Mouse (Mus musculus): ENCODE data around the gene Nupl1. TPM values are rescaled to one million over a fixed set of nuclear protein-coding genes. Genes with fewer than 3 reads are reported as not detected.

Nupl1 gene
- polyA plus RNA-seq, 1 experiment, result not detected

DNA sequence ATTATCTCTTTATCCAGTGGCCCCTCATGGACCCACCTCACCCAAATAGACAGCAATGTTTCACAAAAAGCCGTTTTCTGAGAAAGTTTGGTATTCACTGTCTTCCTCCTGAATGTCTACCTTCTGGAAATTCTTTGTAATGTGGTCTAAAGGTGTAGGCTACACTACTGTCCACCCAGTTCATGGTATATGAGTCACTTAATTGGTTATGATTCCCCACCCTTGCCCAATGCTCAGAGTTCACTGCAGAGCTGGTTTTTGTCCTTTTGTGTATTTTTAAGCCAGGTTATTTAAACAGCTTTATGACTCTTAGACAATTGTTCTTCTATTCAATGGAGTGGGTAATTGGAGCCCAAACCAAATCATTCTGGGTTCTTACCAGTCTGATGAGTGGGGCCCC is 35.1 kb downstream of the Nupl1 start:
- H3K36me3 ChIP-seq (ENCODE audit: control insufficient read depth, insufficient read depth, low read length, poor library complexity, severe bottlenecking), result peaks cover 4% of the 10 kb centered on the region
- no peaks in the 10 kb centered on the region for H3K27me3 ChIP-seq (ENCODE audit: control insufficient read depth, insufficient read depth, low read length, poor library complexity, severe bottlenecking)
- no peaks in the 10 kb centered on the region for H3K9me3 ChIP-seq (replicated peaks; ENCODE audit: control insufficient read depth, insufficient read depth, low read length, poor library complexity, severe bottlenecking)
- no peak overlapping the region for H3K27ac ChIP-seq (ENCODE audit: insufficient read depth, low read length)
- H3K4me1 ChIP-seq (ENCODE audit: control insufficient read depth, insufficient read depth, low read length), result peaks cover 1% of the 10 kb centered on the region
- TF ChIP-seq CTCF (IDR thresholded peaks at IDR 0.05; ENCODE audit: low read depth, low read length) (no peak), EP300 (IDR thresholded peaks at IDR 0.05; ENCODE audit: insufficient read depth, low read depth, low read length) (no peak), POLR2A (IDR thresholded peaks at IDR 0.05; ENCODE audit: insufficient read depth, low read length) (no peak)
- no peak overlapping the region for H3K9ac ChIP-seq (ENCODE audit: low read depth, poor library complexity, severe bottlenecking)
- H3K4me3 ChIP-seq (ENCODE audit: low read depth, low read length), result no peak overlapping the region

DNA sequence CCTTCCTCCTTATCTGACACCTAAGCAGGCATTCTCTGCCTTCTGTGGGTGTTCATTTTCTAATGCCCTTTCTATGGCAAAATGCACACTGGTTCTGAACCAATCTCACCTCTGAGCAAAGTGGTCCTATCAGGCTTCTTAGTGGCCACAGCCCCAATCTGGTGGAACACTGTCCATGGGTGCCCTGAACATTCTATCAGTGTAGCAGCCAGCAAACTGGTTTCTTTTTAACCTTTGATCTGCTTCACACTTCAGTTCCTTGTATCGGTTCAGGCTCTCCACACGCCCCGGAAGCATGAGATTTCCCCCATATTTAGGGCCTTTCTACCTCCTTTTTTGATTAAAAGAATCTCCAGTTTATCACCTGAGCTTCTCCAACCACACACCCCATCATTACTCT is 36.2 kb downstream of the Nupl1 start:
- no peak for TF ChIP-seq CTCF (IDR thresholded peaks at IDR 0.05; ENCODE audit: low read depth, low read length)
- H3K27me3 ChIP-seq (ENCODE audit: control insufficient read depth, insufficient read depth, low read length, poor library complexity, severe bottlenecking), result no peaks in the 10 kb centered on the region
- H3K36me3 ChIP-seq (ENCODE audit: control insufficient read depth, insufficient read depth, low read length, poor library complexity, severe bottlenecking), result peaks cover 4% of the 10 kb centered on the region; the same call in 1 of the 2 replicates
- no peaks in the 10 kb centered on the region for H3K9me3 ChIP-seq (replicated peaks; ENCODE audit: control insufficient read depth, insufficient read depth, low read length, poor library complexity, severe bottlenecking)
- peaks cover 1% of the 10 kb centered on the region for H3K4me1 ChIP-seq (ENCODE audit: control insufficient read depth, insufficient read depth, low read length)
- no peak overlapping the region for H3K27ac ChIP-seq (ENCODE audit: insufficient read depth, low read length)
- no peak overlapping the region for H3K9ac ChIP-seq (ENCODE audit: low read depth, poor library complexity, severe bottlenecking)
- H3K4me3 ChIP-seq (ENCODE audit: low read depth, low read length), result no peak overlapping the region

DNA sequence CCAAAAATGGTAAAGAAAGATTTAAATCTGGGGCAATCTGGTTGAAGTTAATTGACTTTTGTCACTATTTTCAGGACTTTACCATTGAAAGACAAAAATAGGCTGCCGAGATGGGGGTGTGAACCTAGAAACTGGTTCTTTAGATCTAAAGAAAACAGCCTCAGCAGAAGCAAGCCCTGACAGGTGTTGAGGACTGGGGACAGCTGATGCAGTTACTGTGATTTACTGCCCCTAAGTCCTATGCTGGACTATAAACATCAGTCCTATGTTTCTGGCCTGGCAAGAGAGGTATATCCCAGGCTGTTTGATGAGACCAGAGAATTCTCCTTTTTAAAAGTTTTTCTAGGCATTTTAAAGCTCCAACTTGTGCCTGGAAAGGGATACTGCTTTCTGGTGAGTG is 37.2 kb downstream of the Nupl1 start:
- H3K9ac ChIP-seq (ENCODE audit: low read depth, poor library complexity, severe bottlenecking), result no peak overlapping the region
- no peak for TF ChIP-seq EP300 (IDR thresholded peaks at IDR 0.05; ENCODE audit: insufficient read depth, low read depth, low read length)
- TF ChIP-seq CTCF (IDR thresholded peaks at IDR 0.05; ENCODE audit: low read depth, low read length), result no peak
- no peak for TF ChIP-seq POLR2A (IDR thresholded peaks at IDR 0.05; ENCODE audit: insufficient read depth, low read length)
- H3K9me3 ChIP-seq (replicated peaks; ENCODE audit: control insufficient read depth, insufficient read depth, low read length, poor library complexity, severe bottlenecking), result no peaks in the 10 kb centered on the region
- no peak overlapping the region for H3K4me3 ChIP-seq (ENCODE audit: low read depth, low read length)
- no peaks in the 10 kb centered on the region; the same call in 1 of the 2 replicates for H3K36me3 ChIP-seq (ENCODE audit: control insufficient read depth, insufficient read depth, low read length, poor library complexity, severe bottlenecking)
- no peaks in the 10 kb centered on the region for H3K27me3 ChIP-seq (ENCODE audit: control insufficient read depth, insufficient read depth, low read length, poor library complexity, severe bottlenecking)
- no peak overlapping the region for H3K27ac ChIP-seq (ENCODE audit: insufficient read depth, low read length)
- peaks cover 1% of the 10 kb centered on the region for H3K4me1 ChIP-seq (ENCODE audit: control insufficient read depth, insufficient read depth, low read length)

DNA sequence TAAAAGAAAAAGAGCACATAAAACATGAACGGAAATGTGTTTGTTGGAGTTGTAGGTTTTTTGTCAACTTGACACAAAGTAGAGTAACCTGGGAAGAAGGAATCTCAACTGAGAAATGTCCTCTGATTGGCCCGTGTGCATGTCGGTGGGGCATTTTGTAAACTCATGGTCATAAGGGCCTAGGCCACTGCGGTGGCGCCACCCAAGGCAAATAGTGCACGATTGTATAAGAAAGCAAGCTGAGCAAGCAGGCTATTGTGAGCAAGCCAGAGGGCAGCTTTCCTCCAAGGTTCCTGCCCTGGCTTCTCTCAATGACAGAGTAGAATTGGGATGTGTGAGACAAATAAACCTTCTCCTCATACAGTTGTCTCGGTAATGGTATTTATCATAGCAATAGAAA is 42.1 kb downstream of the Nupl1 start:
- Histone ChIP-seq H3K27me3 (ENCODE audit: control insufficient read depth, insufficient read depth, low read length, poor library complexity, severe bottlenecking) (no peaks in the 10 kb centered on the region), H3K4me1 (ENCODE audit: control insufficient read depth, insufficient read depth, low read length) (no peaks in the 10 kb centered on the region), H3K36me3 (ENCODE audit: control insufficient read depth, insufficient read depth, low read length, poor library complexity, severe bottlenecking) (no peaks in the 10 kb centered on the region), H3K9me3 (replicated peaks; ENCODE audit: control insufficient read depth, insufficient read depth, low read length, poor library complexity, severe bottlenecking) (no peaks in the 10 kb centered on the region), H3K9ac (ENCODE audit: low read depth, poor library complexity, severe bottlenecking) (no peak overlapping the region), H3K27ac (ENCODE audit: insufficient read depth, low read length) (no peak overlapping the region), H3K4me3 (ENCODE audit: low read depth, low read length) (no peak overlapping the region)
- no peak for TF ChIP-seq CTCF (IDR thresholded peaks at IDR 0.05; ENCODE audit: low read depth, low read length)
- no peak for TF ChIP-seq EP300 (IDR thresholded peaks at IDR 0.05; ENCODE audit: insufficient read depth, low read depth, low read length)
- TF ChIP-seq POLR2A (IDR thresholded peaks at IDR 0.05; ENCODE audit: insufficient read depth, low read length), result no peak

DNA sequence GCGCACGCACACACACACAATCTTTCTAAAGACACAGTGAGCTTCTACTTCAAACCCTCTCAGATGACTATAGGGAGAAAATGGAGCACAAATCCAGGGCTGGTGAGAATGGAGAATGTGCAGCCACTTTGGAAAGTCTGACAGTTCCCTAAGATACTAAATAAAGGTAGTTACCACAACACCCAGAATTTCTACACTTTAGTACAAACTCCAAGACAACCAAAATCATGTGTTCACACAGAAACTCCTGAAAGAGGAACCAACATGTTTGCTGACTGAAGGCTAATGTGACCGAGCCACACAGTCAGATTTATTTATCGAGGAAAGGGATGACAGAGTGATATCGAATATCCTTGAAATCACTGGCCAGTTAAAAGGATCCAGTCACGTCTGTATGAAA is 46.2 kb downstream of the Nupl1 start:
- no peaks in the 10 kb centered on the region for H3K4me1 ChIP-seq (ENCODE audit: control insufficient read depth, insufficient read depth, low read length)
- no peaks in the 10 kb centered on the region for H3K36me3 ChIP-seq (ENCODE audit: control insufficient read depth, insufficient read depth, low read length, poor library complexity, severe bottlenecking)
- H3K4me3 ChIP-seq (ENCODE audit: low read depth, low read length), result no peak overlapping the region
- no peak overlapping the region for H3K27ac ChIP-seq (ENCODE audit: insufficient read depth, low read length)
- no peak overlapping the region for H3K9ac ChIP-seq (ENCODE audit: low read depth, poor library complexity, severe bottlenecking)
- H3K27me3 ChIP-seq (ENCODE audit: control insufficient read depth, insufficient read depth, low read length, poor library complexity, severe bottlenecking), result no peaks in the 10 kb centered on the region
- TF ChIP-seq CTCF (IDR thresholded peaks at IDR 0.05; ENCODE audit: low read depth, low read length) (no peak), EP300 (IDR thresholded peaks at IDR 0.05; ENCODE audit: insufficient read depth, low read depth, low read length) (no peak), POLR2A (IDR thresholded peaks at IDR 0.05; ENCODE audit: insufficient read depth, low read length) (no peak)
- H3K9me3 ChIP-seq (replicated peaks; ENCODE audit: control insufficient read depth, insufficient read depth, low read length, poor library complexity, severe bottlenecking), result no peaks in the 10 kb centered on the region

DNA sequence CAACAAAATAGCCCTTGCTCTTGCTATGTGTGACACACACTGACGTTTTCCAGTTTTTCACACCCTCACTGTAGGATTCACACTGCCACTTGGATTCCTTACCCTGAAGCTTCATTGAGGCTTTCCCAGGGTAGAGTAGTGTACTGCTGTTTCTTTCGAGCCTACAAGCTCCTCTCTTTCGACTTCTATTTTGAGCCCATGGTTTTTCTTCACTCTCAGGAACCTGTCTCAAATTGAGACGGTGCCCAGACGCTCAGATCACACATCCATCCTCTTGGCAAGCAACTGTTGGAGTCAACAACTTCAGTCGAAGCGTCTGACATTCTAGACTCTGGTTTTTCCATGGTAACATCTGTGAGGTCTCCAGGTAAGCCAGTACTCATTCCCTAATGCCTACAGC is 54.3 kb downstream of the Nupl1 start, which contains the start of gene Atp8a2:
Gene Atp8a2 (minus strand): TSS at position 296 of the 400 bp plus-strand sequence.
- Histone ChIP-seq H3K27ac (ENCODE audit: insufficient read depth, low read length) (no peak within 1 kb of the TSS), H3K9me3 (replicated peaks; ENCODE audit: control insufficient read depth, insufficient read depth, low read length, poor library complexity, severe bottlenecking) (no peaks in the 10 kb centered on the region), H3K4me1 (ENCODE audit: control insufficient read depth, insufficient read depth, low read length) (no peaks in the 10 kb centered on the region), H3K9ac (ENCODE audit: low read depth, poor library complexity, severe bottlenecking) (no peak within 1 kb of the TSS), H3K27me3 (ENCODE audit: control insufficient read depth, insufficient read depth, low read length, poor library complexity, severe bottlenecking) (no peaks in the 10 kb centered on the region), H3K36me3 (ENCODE audit: control insufficient read depth, insufficient read depth, low read length, poor library complexity, severe bottlenecking) (no peaks in the 10 kb centered on the region), H3K4me3 (ENCODE audit: low read depth, low read length) (no peak within 1 kb of the TSS)
- TF ChIP-seq CTCF (IDR thresholded peaks at IDR 0.05; ENCODE audit: low read depth, low read length) (no peak), POLR2A (IDR thresholded peaks at IDR 0.05; ENCODE audit: insufficient read depth, low read length) (no peak), EP300 (IDR thresholded peaks at IDR 0.05; ENCODE audit: insufficient read depth, low read depth, low read length) (no peak)

All from ES-Bruce4 (cell line).